Mouse (Mus musculus) stomach, postnatal 0 days (tissue): ENCODE data around the gene Rpf1.

Experiments
- CTCF ChIP-seq: IDR thresholded peaks from 2 replicates; pipeline ENCODE4 v1.5.1; 2016; ENCODE audit warnings: antibody characterized with exemption, low read depth, mild to moderate bottlenecking, moderate library complexity
- EP300 ChIP-seq: optimal IDR thresholded peaks from 2 replicates; pipeline ENCODE3; 2016; ENCODE audit warnings: antibody characterized with exemption

DNA sequence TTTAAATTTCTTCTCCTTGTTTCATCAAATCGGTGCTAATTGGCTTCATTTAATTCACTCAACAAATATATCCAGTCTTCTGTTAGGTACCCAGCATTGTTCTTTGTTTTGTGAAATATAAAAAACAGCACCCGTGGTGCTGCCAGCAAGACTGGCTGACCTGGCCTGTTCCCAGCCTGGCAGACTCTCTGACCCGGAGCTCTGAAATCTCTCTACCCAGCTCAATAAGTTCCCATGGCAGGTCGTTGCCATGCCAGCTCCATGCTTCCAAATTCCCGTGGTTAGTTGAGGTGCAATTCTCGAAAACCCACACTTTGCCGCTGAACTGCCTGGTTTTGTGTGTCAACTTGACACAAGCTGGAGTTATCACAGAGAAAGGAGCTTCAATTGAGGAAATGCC is 33.6 kb upstream of the Rpf1 start:
- TF ChIP-seq EP300 (no peak), CTCF (no peak)
